Mouse (Mus musculus): ENCODE measurements around the gene Fam173a. TPM values are rescaled to one million over a fixed set of nuclear protein-coding genes. Genes with fewer than 3 reads are reported as not detected.
A peak's percentile ranks its signal among the peaks of the same experiment; 100 is the strongest.

Fam173a gene
- polyA plus RNA-seq, 1 experiment from 2014 or later = 76.0 TPM

DNA sequence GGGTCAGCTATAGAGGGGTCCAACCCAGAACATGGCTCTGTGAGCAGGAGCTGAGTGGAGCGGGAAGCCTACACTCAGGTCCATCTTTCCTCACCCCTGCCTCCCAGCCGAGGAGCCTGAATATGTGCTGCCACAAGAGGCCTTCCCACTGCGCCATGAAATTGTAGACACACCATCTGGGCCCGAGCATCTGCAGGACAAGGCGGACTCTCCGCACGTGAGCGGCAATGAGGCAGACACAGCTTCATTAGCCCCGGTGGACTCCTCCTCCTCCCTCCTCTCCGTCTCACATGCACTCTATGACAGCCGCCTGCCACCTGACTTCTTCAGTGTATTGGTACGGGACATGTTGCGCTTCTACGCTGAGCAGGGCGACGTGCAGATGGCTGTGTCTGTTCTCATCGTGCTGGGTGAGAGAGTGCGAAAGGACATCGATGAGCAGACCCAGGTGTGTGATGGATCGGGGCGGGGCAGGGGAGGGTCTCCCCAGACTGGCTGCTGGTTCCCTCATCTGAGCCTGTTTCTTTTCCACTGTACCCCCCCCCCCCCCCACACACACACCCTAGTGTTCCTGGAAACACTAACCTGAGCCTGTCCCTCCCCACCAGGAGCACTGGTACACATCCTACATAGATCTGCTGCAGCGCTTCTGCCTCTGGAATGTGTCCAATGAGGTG, 35.0 kb upstream of the Fam173a start:
- Histone ChIP-seq H3K27ac (replicated peaks in 1 of 2; ENCODE audit: control insufficient read depth in 1 of 2, insufficient read depth in 1 of 2, low read depth in 2 of 2, low read length in 2 of 2) (no peak overlapping the region), H3K4me3 (ENCODE audit: control insufficient read depth in 1 of 2, insufficient read depth in 1 of 2, low read depth in 1 of 2, low read length in 2 of 2) (no peak overlapping the region), H3K4me2 (ENCODE audit: low read length) (no peak overlapping the region), H3K9me3 (ENCODE audit: control insufficient read depth, low read length) (no peaks in the 10 kb centered on the region), H3K4me1 (ENCODE audit: control insufficient read depth in 2 of 2, insufficient read depth in 2 of 2, low read length in 2 of 2) (peaks cover 26 to 41% of the 10 kb centered on the region in 2 experiments), H3K9ac (ENCODE audit: low read length) (no peak overlapping the region), H3K27me3 (ENCODE audit: control insufficient read depth, insufficient read depth, low read length) (peaks cover under 1% of the 10 kb centered on the region; the same call in 1 of the 2 replicates), H3K36me3 (ENCODE audit: control insufficient read depth, insufficient read depth, low read length) (peaks cover 48% of the 10 kb centered on the region)
- no peak for ATAC-seq (ENCODE audit: insufficient number of reproducible peaks, insufficient read depth, low FRiP score, low read depth)
- WGBS = 91% methylated on average over 22 of the region's 22 CpGs

DNA sequence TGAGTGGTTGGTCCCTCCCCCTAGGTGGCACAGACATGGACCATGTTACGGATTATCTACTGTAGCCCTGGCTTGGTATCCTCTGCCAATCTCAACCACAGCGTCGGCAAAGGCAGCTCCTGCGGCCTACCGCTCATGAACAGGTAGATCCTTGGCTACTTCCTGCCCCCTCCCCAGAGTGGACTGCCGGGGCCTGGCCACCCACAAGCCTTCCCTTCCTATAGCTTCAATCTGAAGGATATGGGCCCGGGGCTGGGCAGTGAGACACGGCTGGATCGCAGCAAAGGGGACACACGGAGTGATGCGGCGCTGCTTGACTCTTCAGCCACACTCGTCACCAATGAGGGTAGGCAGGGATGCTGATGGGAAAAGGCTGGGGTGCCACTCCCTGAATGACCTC, 34.3 kb upstream of the Fam173a start:
- Histone ChIP-seq H3K4me3 (ENCODE audit: control insufficient read depth in 1 of 2, insufficient read depth in 1 of 2, low read depth in 1 of 2, low read length in 2 of 2) (no peak overlapping the region), H3K4me1 (ENCODE audit: control insufficient read depth in 2 of 2, insufficient read depth in 2 of 2, low read length in 2 of 2) (peaks cover 26 to 40% of the 10 kb centered on the region in 2 experiments), H3K27ac (replicated peaks in 1 of 2; ENCODE audit: control insufficient read depth in 1 of 2, insufficient read depth in 1 of 2, low read depth in 2 of 2, low read length in 2 of 2) (no peak overlapping the region), H3K4me2 (ENCODE audit: low read length) (no peak overlapping the region), H3K36me3 (ENCODE audit: control insufficient read depth, insufficient read depth, low read length) (peaks cover 48% of the 10 kb centered on the region), H3K27me3 (ENCODE audit: control insufficient read depth, insufficient read depth, low read length) (peaks cover 7% of the 10 kb centered on the region), H3K9me3 (ENCODE audit: control insufficient read depth, low read length) (no peaks in the 10 kb centered on the region), H3K9ac (ENCODE audit: low read length) (no peak overlapping the region)
- ATAC-seq (ENCODE audit: insufficient number of reproducible peaks, insufficient read depth, low FRiP score, low read depth) = no peak
- WGBS = 89% methylated on average over 13 of the region's 13 CpGs

DNA sequence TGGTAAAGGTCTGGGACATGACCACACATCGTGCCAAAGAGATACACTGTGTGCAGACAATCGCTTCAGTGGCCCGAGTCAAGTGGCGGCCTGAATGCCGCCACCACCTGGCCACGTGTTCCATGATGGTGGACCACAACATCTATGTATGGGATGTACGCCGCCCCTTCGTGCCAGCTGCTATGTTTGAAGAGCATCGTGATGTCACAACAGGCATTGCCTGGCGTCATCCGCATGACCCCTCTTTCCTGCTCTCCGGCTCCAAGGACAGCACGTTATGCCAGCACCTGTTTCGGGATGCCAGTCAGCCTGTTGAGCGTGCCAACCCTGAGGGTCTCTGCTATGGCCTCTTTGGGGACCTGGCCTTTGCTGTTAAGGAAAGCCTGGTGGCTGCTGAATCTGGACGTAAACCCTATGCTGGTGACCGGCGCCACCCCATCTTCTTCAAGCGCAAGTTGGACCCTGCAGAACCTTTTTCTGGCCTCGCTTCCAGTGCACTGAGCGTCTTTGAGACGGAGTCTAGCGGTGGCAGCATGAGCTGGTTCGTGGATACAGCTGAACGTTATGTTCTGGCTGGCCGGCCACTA, 33.4 kb upstream of the Fam173a start:
- no peak for ATAC-seq (ENCODE audit: insufficient number of reproducible peaks, insufficient read depth, low FRiP score, low read depth)
- Histone ChIP-seq H3K27me3 (ENCODE audit: control insufficient read depth, insufficient read depth, low read length) (peaks cover 15% of the 10 kb centered on the region), H3K27ac (replicated peaks in 1 of 2; ENCODE audit: control insufficient read depth in 1 of 2, insufficient read depth in 1 of 2, low read depth in 2 of 2, low read length in 2 of 2) (no peak overlapping the region), H3K36me3 (ENCODE audit: control insufficient read depth, insufficient read depth, low read length) (peaks cover 40% of the 10 kb centered on the region), H3K9ac (ENCODE audit: low read length) (no peak overlapping the region), H3K4me3 (ENCODE audit: control insufficient read depth in 1 of 2, insufficient read depth in 1 of 2, low read depth in 1 of 2, low read length in 2 of 2) (no peak overlapping the region), H3K4me1 (ENCODE audit: control insufficient read depth in 2 of 2, insufficient read depth in 2 of 2, low read length in 2 of 2) (peaks cover 19 to 30% of the 10 kb centered on the region in 2 experiments), H3K9me3 (ENCODE audit: control insufficient read depth, low read length) (no peaks in the 10 kb centered on the region), H3K4me2 (ENCODE audit: low read length) (no peak overlapping the region)
- 92% methylated on average over 27 of the region's 27 CpGs for WGBS

- Histone ChIP-seq H3K4me3 (ENCODE audit: control insufficient read depth in 1 of 2, insufficient read depth in 1 of 2, low read depth in 1 of 2, low read length in 2 of 2) (no peak overlapping the region), H3K4me2 (ENCODE audit: low read length) (no peak overlapping the region)
- 84% methylated on average over 6 of the region's 6 CpGs for WGBS
Measured at GRCm38 (mm10) chr17:25825311-25825710, 32.6 kb upstream of the Fam173a start.

DNA sequence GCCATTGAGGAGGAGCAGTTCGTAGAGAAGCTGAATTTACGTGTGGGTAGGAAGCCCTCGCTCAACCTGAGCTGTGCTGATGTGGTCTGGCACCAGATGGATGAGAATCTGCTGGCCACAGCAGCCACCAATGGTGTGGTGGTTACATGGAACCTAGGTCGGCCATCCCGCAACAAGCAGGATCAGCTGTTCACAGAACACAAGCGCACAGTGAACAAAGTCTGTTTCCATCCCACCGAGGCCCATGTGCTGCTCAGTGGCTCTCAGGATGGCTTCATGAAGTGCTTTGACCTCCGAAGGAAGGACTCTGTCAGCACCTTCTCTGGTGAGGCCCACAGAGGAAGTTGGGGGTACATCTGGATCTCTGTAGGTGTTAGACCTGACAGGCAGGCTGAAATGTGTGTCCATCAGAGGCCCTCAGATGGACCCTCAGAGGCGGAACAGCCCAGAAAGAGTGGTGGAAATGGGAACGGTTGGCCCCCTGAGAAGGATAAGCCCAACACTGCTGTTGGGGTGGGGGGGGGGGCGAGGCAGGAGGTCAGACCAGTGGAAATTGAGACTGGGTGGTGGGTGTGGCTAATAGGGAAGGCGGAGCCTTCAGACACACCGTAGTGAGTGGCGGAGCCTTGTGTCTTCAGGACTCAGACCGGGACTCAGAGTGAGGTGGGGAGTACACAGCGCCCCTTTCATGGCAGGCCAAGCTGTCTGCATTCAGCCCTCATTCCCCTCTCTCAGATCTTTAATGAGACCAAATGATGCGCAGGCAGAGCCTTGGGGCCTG, 31.9 kb upstream of the Fam173a start:
- Histone ChIP-seq H3K4me3 (ENCODE audit: control insufficient read depth in 1 of 2, insufficient read depth in 1 of 2, low read depth in 1 of 2, low read length in 2 of 2) (peak overlapping the region; percentile 60 to 61), H3K36me3 (ENCODE audit: control insufficient read depth, insufficient read depth, low read length) (peaks cover 26% of the 10 kb centered on the region), H3K9ac (ENCODE audit: low read length) (peak overlapping the region; percentile 83), H3K4me2 (ENCODE audit: low read length) (peak overlapping the region; percentile 87), H3K27me3 (ENCODE audit: control insufficient read depth, insufficient read depth, low read length) (peaks cover 31% of the 10 kb centered on the region), H3K9me3 (ENCODE audit: control insufficient read depth, low read length) (no peaks in the 10 kb centered on the region), H3K4me1 (ENCODE audit: control insufficient read depth in 2 of 2, insufficient read depth in 2 of 2, low read length in 2 of 2) (peaks cover 17 to 22% of the 10 kb centered on the region in 2 experiments), H3K27ac (replicated peaks in 1 of 2; ENCODE audit: control insufficient read depth in 1 of 2, insufficient read depth in 1 of 2, low read depth in 2 of 2, low read length in 2 of 2) (no peak overlapping the region)
- ATAC-seq (ENCODE audit: insufficient number of reproducible peaks, insufficient read depth, low FRiP score, low read depth) = no peak
- 70% methylated on average over 17 of the region's 17 CpGs for WGBS

More at GRCm38 (mm10) chr17:25825311-25825710, 32.6 kb upstream of the Fam173a start:
- no peak overlapping the region for H3K27ac ChIP-seq (replicated peaks in 1 of 2; ENCODE audit: control insufficient read depth in 1 of 2, insufficient read depth in 1 of 2, low read depth in 2 of 2, low read length in 2 of 2)
- peaks cover 33% of the 10 kb centered on the region for H3K36me3 ChIP-seq (ENCODE audit: control insufficient read depth, insufficient read depth, low read length)
- H3K4me1 ChIP-seq (ENCODE audit: control insufficient read depth in 2 of 2, insufficient read depth in 2 of 2, low read length in 2 of 2) = peaks cover 19 to 26% of the 10 kb centered on the region in 2 experiments
- H3K27me3 ChIP-seq (ENCODE audit: control insufficient read depth, insufficient read depth, low read length) = peaks cover 23% of the 10 kb centered on the region
- H3K9ac ChIP-seq (ENCODE audit: low read length) = no peak overlapping the region
- no peak for ATAC-seq (ENCODE audit: insufficient number of reproducible peaks, insufficient read depth, low FRiP score, low read depth)
- no peaks in the 10 kb centered on the region for H3K9me3 ChIP-seq (ENCODE audit: control insufficient read depth, low read length)

- peak within 1 kb of the TSS; percentile 60 to 61 for H3K4me3 ChIP-seq (ENCODE audit: control insufficient read depth in 1 of 2, insufficient read depth in 1 of 2, low read depth in 1 of 2, low read length in 2 of 2)
- ATAC-seq (ENCODE audit: insufficient number of reproducible peaks, insufficient read depth, low FRiP score, low read depth) = no peak
- WGBS = under 1% methylated on average over 18 of the region's 18 CpGs
- H3K9ac ChIP-seq (ENCODE audit: low read length) = peak within 1 kb of the TSS; percentile 83
- peaks cover 13 to 16% of the 10 kb centered on the region in 2 experiments for H3K4me1 ChIP-seq (ENCODE audit: control insufficient read depth in 2 of 2, insufficient read depth in 2 of 2, low read length in 2 of 2)
- peak within 1 kb of the TSS in 1 of 2 experiments; percentile 53; a peak in 2 of 4 replicates for H3K27ac ChIP-seq (replicated peaks in 1 of 2; ENCODE audit: control insufficient read depth in 1 of 2, insufficient read depth in 1 of 2, low read depth in 2 of 2, low read length in 2 of 2)
- H3K36me3 ChIP-seq (ENCODE audit: control insufficient read depth, insufficient read depth, low read length) = peaks cover 26% of the 10 kb centered on the region
- peak within 1 kb of the TSS; percentile 87 for H3K4me2 ChIP-seq (ENCODE audit: low read length)
- no peaks in the 10 kb centered on the region for H3K9me3 ChIP-seq (ENCODE audit: control insufficient read depth, low read length)
- H3K27me3 ChIP-seq (ENCODE audit: control insufficient read depth, insufficient read depth, low read length) = peaks cover 42% of the 10 kb centered on the region
Measured at GRCm38 (mm10) chr17:25823452-25823851, 30.8 kb upstream of the Fam173a start, which contains the start of gene Wdr24. Gene Wdr24 (plus strand): TSS chr17:25823627.

DNA sequence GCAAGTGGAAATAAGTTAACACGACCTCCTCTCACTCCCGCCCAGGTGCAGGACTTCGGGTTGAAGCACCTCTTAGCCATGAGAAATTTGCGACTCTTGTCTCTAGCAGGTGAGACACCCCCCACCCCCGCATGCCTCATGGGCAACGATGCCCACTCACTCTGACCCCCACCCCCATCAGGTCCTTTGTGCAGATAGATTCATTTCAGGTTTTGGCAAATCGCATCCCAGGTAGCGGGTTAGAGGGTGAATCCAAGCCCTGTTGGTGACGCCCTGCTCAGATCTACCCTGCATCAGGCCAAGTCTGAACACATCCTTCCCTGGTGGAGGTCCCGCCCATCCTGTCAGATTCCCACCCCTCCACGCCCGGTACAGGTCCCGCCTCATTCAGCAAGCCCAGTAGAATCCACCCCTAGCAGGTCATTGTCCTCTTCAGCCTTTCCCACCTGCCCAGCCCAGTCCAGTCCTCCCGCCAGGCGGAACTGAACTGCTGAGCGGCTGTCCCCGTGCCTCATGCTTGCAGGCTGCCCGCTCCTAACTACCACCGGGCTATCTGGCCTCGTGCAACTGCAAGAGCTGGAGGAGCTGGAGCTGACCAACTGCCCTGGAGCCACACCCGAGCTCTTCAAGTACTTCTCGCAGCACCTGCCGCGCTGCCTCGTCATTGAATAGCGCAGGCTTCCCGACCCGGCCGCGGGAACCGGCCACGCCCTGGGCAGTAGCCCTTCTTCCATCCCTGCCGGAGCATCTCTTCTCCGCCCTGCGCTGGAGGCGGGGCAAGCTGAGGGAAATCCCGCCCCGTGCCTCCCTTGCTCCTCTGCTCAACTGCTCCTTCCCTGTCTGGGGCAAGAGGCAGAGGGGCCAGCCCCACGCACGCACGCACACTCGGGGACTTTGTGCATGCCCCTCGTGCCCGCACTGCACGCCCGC, 26.4 kb upstream of the Fam173a start:
- H3K9ac ChIP-seq (ENCODE audit: low read length) = no peak overlapping the region
- H3K4me2 ChIP-seq (ENCODE audit: low read length) = no peak overlapping the region
- no peaks in the 10 kb centered on the region for H3K36me3 ChIP-seq (ENCODE audit: control insufficient read depth, insufficient read depth, low read length)
- whole genome bisulfite sequencing = 6% methylated on average over 46 of the region's 46 CpGs
- H3K27ac ChIP-seq (replicated peaks in 1 of 2; ENCODE audit: control insufficient read depth in 1 of 2, insufficient read depth in 1 of 2, low read depth in 2 of 2, low read length in 2 of 2) = no peak overlapping the region
- no peak overlapping the region; a peak in 1 of 4 replicates for H3K4me3 ChIP-seq (ENCODE audit: control insufficient read depth in 1 of 2, insufficient read depth in 1 of 2, low read depth in 1 of 2, low read length in 2 of 2)
- ATAC-seq (ENCODE audit: insufficient number of reproducible peaks, insufficient read depth, low FRiP score, low read depth) = no peak
- H3K9me3 ChIP-seq (ENCODE audit: control insufficient read depth, low read length) = no peaks in the 10 kb centered on the region
- peaks cover 77% of the 10 kb centered on the region for H3K27me3 ChIP-seq (ENCODE audit: control insufficient read depth, insufficient read depth, low read length)
- H3K4me1 ChIP-seq (ENCODE audit: control insufficient read depth in 2 of 2, insufficient read depth in 2 of 2, low read length in 2 of 2) = peaks cover 4 to 5% of the 10 kb centered on the region in 2 experiments

Measured in heart, embryonic 14.5 days (tissue).